ENCODE assay signal across 17 mouse cellular contexts in genomic region chr8:3502217-3502616, GRCm38 (mm10). TPM values are rescaled to one million over a fixed set of nuclear protein-coding genes. Genes with fewer than 3 reads are reported as not detected.
DNase-seq lines count a peak whose midpoint lies in the region; ATAC-seq and TF ChIP-seq lines count a peak whose summit lies in the region.
"Had no signal": no experiment of that assay in that cellular context is flagged by ENCODE, and none has a peak within 500 bp of the region (broad histone marks: within the 10 kb centered on the region; RNA-seq: fewer than 3 reads in every experiment).

No protein-coding gene starts in this region.

- peak overlapping the region; percentile 38; the same call in 1 of the 2 replicates for H3K27ac ChIP-seq in left cerebral cortex, adult 2 months
- no peak overlapping the region for H3K27ac ChIP-seq in forebrain, embryonic 14.5 days (ENCODE audit: low read depth, low read length)
- H3K27ac ChIP-seq: heart, embryonic 13.5 days had no signal

- ATAC-seq in frontal cortex, adult (ENCODE audit: low TSS enrichment): peak; percentile 39; the same call in 1 of the 2 replicates
- no peak for ATAC-seq in forebrain, embryonic 14.5 days
- ATAC-seq: midbrain, embryonic 16.5 days had no signal

- no peak overlapping the region for H3K9ac ChIP-seq in forebrain, embryonic 14.5 days (ENCODE audit: low read length)

- DNase-seq in frontal cortex, postnatal 14 days (ENCODE audit: low spot score in 2 of 2): no peak
- DNase-seq in left cerebral cortex, adult 2 months (ENCODE audit: extremely low spot score in 1 of 2, low spot score in 2 of 2): no peak
- DNase-seq in left cerebral cortex, adult 11 months (ENCODE audit: low spot score): no peak
- DNase-seq in urinary bladder, postnatal 14 days (ENCODE audit: low spot score): peak; percentile 29
- no peak for DNase-seq in urinary bladder, postnatal 4 days (ENCODE audit: low spot score in 2 of 2)
- DNase-seq in thymus, postnatal 25 days: no peak
- DNase-seq in forebrain, embryonic 14.5 days (ENCODE audit: low spot score): no peak
- DNase-seq: cerebellum, postnatal 10 days; gastrocnemius, postnatal 14 days; kidney, postnatal 14 days; left cerebral cortex, postnatal 4 days; lung, postnatal 14 days had no signal

- no peaks in the 10 kb centered on the region for H3K27me3 ChIP-seq in forebrain, embryonic 14.5 days (replicated peaks; ENCODE audit: control insufficient read depth, insufficient read depth, low read length)
- H3K27me3 ChIP-seq: heart, embryonic 13.5 days had no signal

- WGBS in forebrain, embryonic 14.5 days: 74% methylated on average over 4 of the region's 4 CpGs

- intact Hi-C loops in left cerebral cortex, adult 2 months (cut with DNase I): no loop called here

- TF ChIP-seq CTCF in left cerebral cortex, adult 2 months (IDR thresholded peaks at IDR 0.05): no peak

- no peak overlapping the region for H3K4me3 ChIP-seq in left cerebral cortex, adult 2 months
- no peak overlapping the region for H3K4me3 ChIP-seq in forebrain, embryonic 14.5 days (ENCODE audit: low read depth, low read length)

- no peak overlapping the region for H3K4me2 ChIP-seq in forebrain, embryonic 14.5 days (ENCODE audit: low read length)

- no peaks in the 10 kb centered on the region for H3K9me3 ChIP-seq in forebrain, embryonic 14.5 days (replicated peaks; ENCODE audit: control insufficient read depth, low read length)
- H3K9me3 ChIP-seq: heart, embryonic 13.5 days had no signal

- H3K4me1 ChIP-seq in forebrain, embryonic 14.5 days (ENCODE audit: control insufficient read depth, insufficient read depth, low read length): peaks cover 9% of the 10 kb centered on the region

- H3K36me3 ChIP-seq in forebrain, embryonic 14.5 days (ENCODE audit: control insufficient read depth, insufficient read depth, low read length): peaks cover 25% of the 10 kb centered on the region

RNA-seq across cellular contexts. Expression of gene Mcoln1, which starts 2.0 kb away (rescaled TPM):
- total RNA-seq in left cerebral cortex, adult 2 months (2021): 10 to 100 TPM; 90.6 to 96.1 TPM
- polyA plus RNA-seq in forebrain, embryonic 14.5 days (2014; fragmentation: Nextera tagmentation; extraction: Ambion mirVana): 50.5 and 52.2 TPM in 2 replicates

RNA-seq across cellular contexts. Expression of gene Zfp358, which starts 9.3 kb away (rescaled TPM):
- 10 to 100 TPM; 32.4 to 34.8 TPM for total RNA-seq in left cerebral cortex, adult 2 months (2021)
- 66.2 and 66.5 TPM in 2 replicates for polyA plus RNA-seq in forebrain, embryonic 14.5 days (2014; fragmentation: Nextera tagmentation; extraction: Ambion mirVana)

RNA-seq across cellular contexts. Expression of gene Pnpla6, which starts 13.0 kb away (rescaled TPM):
- total RNA-seq in left cerebral cortex, adult 2 months (2021): 10 to 100 TPM; 76.5 to 86.0 TPM
- 16.7 and 20.7 TPM in 2 replicates for polyA plus RNA-seq in forebrain, embryonic 14.5 days (2014; fragmentation: Nextera tagmentation; extraction: Ambion mirVana)

RNA-seq across cellular contexts. Expression of gene Tex45, which starts 31.6 kb away (rescaled TPM):
- total RNA-seq in left cerebral cortex, adult 2 months (2021): under 1 TPM in 1 of 2 experiments, not detected in 1; 0.23 TPM
- 0.14 and 0.18 TPM in 2 replicates for polyA plus RNA-seq in forebrain, embryonic 14.5 days (2014; fragmentation: Nextera tagmentation; extraction: Ambion mirVana)
- total RNA-seq: gastrocnemius, postnatal 14 days; left cerebral cortex, postnatal 4 days had no signal
- polyA plus RNA-seq: C2C12; erythroblast, embryonic 14.5 days; heart, embryonic 13.5 days had no signal

RNA-seq across cellular contexts. Expression of gene Pex11g, which starts 34.7 kb away (rescaled TPM):
- under 1 TPM; 0.84 to 0.88 TPM for total RNA-seq in left cerebral cortex, adult 2 months (2021)
- polyA plus RNA-seq in forebrain, embryonic 14.5 days (2014; fragmentation: Nextera tagmentation; extraction: Ambion mirVana): 1.9 and 2.3 TPM in 2 replicates
